Mouse (Mus musculus): Measurements from ENCODE around the gene Mef2d.

GRCm38 (mm10) chr3:88132492-88132891, 9.7 kb upstream of the Mef2d start:
- TF ChIP-seq CTCF (IDR thresholded peaks at IDR 0.05; ENCODE audit: low read depth) (no peak), EP300 (IDR thresholded peaks at IDR 0.05; ENCODE audit: low read depth) (no peak)

Measured in liver, embryonic 14.5 days (tissue).